Mouse (Mus musculus) heart, adult 2 months (tissue): ENCODE data around the gene Wtap. TPM values are rescaled to one million over a fixed set of nuclear protein-coding genes. Genes with fewer than 3 reads are reported as not detected.
"Not testable (repeated sequence)": the region's sequence is repeated elsewhere in the genome, so short reads cannot be mapped to it uniquely, and the experiment has no call there.

Experiments used
- DNase-seq, 2 experiments: peaks; one replicate each; pipeline ENCODE4 v3.0.0; 2021
- H3K27ac ChIP-seq: fragments of 200-600 bp; 2 replicates; pipeline ENCODE4 v1.8.1; 2022
- H3K27me3 ChIP-seq: fragments of 200-500 bp; 2 replicates; pipeline ENCODE4 v1.6.1; 2012; ENCODE audit warnings: mild to moderate bottlenecking, low read length, inconsistent platforms, mixed read lengths; ENCODE audit not compliant: control insufficient read depth, insufficient read depth
- H3K36me3 ChIP-seq: fragments of 200-500 bp; 2 replicates; pipeline ENCODE4 v1.6.1; 2012; ENCODE audit warnings: low read length, inconsistent platforms; ENCODE audit not compliant: control insufficient read depth, insufficient read depth
- H3K4me1 ChIP-seq: fragments of 200-500 bp; 2 replicates; pipeline ENCODE4 v1.6.1; 2011; ENCODE audit warnings: low read length; ENCODE audit not compliant: control insufficient read depth, insufficient read depth
- H3K4me3 ChIP-seq: fragments of 200-600 bp; 2 replicates; pipeline ENCODE4 v1.8.1; 2022
- H3K79me2 ChIP-seq: fragments of 200-500 bp; replicated peaks from 2 replicates; pipeline ENCODE4 v1.6.1; 2012; ENCODE audit warnings: mild to moderate bottlenecking, inconsistent platforms, low read length, moderate library complexity, mixed read lengths; ENCODE audit not compliant: control insufficient read depth, insufficient read depth
- H3K9ac ChIP-seq: fragments of 200-500 bp; 2 replicates; pipeline ENCODE4 v1.6.1; 2012; ENCODE audit warnings: low read depth, mild to moderate bottlenecking, control low read depth, inconsistent platforms, low read length, mixed read lengths
- CTCF ChIP-seq: fragments of 200-600 bp; IDR thresholded peaks from 2 replicates; pipeline ENCODE4 v1.8.1; 2022; ENCODE audit warnings: antibody characterized with exemption, mild to moderate bottlenecking, moderate library complexity
- EP300 ChIP-seq: fragments of 200-500 bp; IDR thresholded peaks from 2 replicates; pipeline ENCODE4 v1.6.1; 2011; ENCODE audit warnings: low read depth, low read length, control low read depth; ENCODE audit not compliant: insufficient read depth
- POLR2A ChIP-seq: fragments of 200-500 bp; IDR thresholded peaks from 2 replicates; pipeline ENCODE4 v1.6.1; 2011; ENCODE audit warnings: mild to moderate bottlenecking, low read depth, low read length, control low read depth; ENCODE audit not compliant: insufficient read depth
- WGBS: fragments of 180-500 bp; shearing (Covaris S2); methylation state at CpG from one replicate; pipeline ENCODE4 v1.1.7; 2018; 5-methylcytosine and 5-hydroxymethylcytosine counted together
- intact Hi-C: fragments of 180-260 bp; cut with DNase I; formaldehyde crosslinking; loops from one replicate; pipeline ENCODE4 v1.15.1; 2025
- polyA plus RNA-seq: library from polyadenylated mRNA; depleted of rRNA; stranded (reverse); fragments of >200 nt; gene quantifications from 2 replicates; pipeline ENCODE4 v1.2.3, GENCODE M21; 2012
- total RNA-seq, 2 experiments: library from RNA; stranded (reverse); gene quantifications; 2 replicates each; pipeline ENCODE4 v1.2.3; 2021

Wtap gene
- total and polyA plus RNA-seq, 3 experiments, result 12.3 to 34.0 (median 30.7) TPM

GRCm38 (mm10) chr17:13006984-13007383, 13.0 kb upstream of the Wtap start:
- intact Hi-C loops, result loop anchor here (1.0 kb wide), 1 partner anchor 15 kb away; no protein-coding TSS in a partner anchor
- WGBS, result 56% methylated on average over 5 of the region's 5 CpGs
- Histone ChIP-seq H3K36me3 (peaks cover 9% of the 10 kb centered on the region), H3K27ac (peak overlapping the region; percentile 73), H3K4me3 (peak overlapping the region; percentile 81), H3K27me3 (no peaks in the 10 kb centered on the region), H3K9ac (peak overlapping the region; percentile 64; the same call in 1 of the 2 replicates), H3K4me1 (peaks cover 3% of the 10 kb centered on the region; the same call in 1 of the 2 replicates), H3K79me2 (no peaks in the 10 kb centered on the region)
- TF ChIP-seq EP300 (no peak), POLR2A (no peak)
- no peak for DNase-seq

DNA sequence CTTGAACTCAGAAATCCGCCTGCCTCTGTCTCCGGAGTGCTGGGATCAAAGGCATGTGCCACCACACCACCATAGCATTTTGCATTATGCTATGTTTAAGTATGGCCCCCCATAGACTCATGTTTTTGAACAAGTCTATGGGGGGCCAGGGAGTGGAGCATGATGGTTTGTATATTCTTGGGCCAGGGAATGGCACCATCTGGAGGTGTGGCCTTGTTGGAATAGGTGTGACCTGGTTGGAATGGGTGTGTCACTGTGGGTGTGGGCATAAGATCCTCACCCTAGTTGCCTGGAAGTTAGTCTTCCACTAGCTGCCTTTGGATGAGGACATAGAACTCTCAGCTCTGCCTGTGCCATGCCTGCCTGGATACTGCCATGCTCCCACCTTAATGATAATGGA, 12.6 kb upstream of the Wtap start, which contains the start of gene Sod2:
Gene Sod2 (plus strand): TSS at position 301 of the 400 bp plus-strand sequence.
- H3K4me1 ChIP-seq, H3K79me2 ChIP-seq, DNase-seq, intact Hi-C loops, H3K36me3 ChIP-seq, H3K27me3 ChIP-seq: not testable (repeated sequence)
- Histone ChIP-seq H3K9ac (peak within 1 kb of the TSS; percentile 64), H3K4me3 (peak within 1 kb of the TSS; percentile 81), H3K27ac (peak within 1 kb of the TSS; percentile 73)
- 97% methylated on average over 2 of the region's 2 CpGs for WGBS

- DNase-seq, H3K27ac ChIP-seq, H3K27me3 ChIP-seq, H3K9ac ChIP-seq, H3K79me2 ChIP-seq, H3K4me3 ChIP-seq, H3K4me1 ChIP-seq, intact Hi-C loops, H3K36me3 ChIP-seq: not testable (repeated sequence)
- 72% methylated on average over 2 of the region's 2 CpGs for WGBS
These were observed 10.5 kb upstream of the Wtap start for GRCm38 (mm10) chr17:13004436-13004835.

- intact Hi-C loops, H3K79me2 ChIP-seq, H3K9ac ChIP-seq, H3K27ac ChIP-seq, DNase-seq, H3K4me3 ChIP-seq, H3K27me3 ChIP-seq, H3K4me1 ChIP-seq, H3K36me3 ChIP-seq: not testable (repeated sequence)
- peak; percentile 28; the same call in 1 of the 2 replicates for TF ChIP-seq CTCF
- 94% methylated on average over 5 of the region's 5 CpGs for WGBS
These were observed 8.3 kb upstream of the Wtap start for GRCm38 (mm10) chr17:13002243-13002642.

DNA sequence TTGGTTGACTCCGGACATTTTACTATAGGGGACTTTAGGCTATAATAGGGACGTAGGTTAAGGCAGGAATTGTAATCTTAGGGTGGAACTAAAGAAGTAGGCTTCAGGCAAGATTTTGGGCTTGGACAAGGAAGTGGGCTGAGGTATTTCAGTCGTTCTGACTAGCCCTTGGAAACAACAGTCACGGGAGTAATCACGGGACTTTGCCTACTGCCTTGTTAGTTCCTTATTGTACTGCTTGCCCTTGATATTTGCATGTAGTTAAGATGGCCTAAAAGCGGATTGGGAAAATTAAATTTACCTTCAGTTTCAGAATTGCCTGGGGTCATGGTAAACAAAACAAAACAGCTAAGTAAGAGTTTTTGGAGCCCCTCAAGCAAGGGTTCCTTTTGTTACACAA, 5.1 kb upstream of the Wtap start:
- DNase-seq, result no peak
- 76% methylated on average over 6 of the region's 6 CpGs for WGBS
- no peaks in the 10 kb centered on the region for H3K36me3 ChIP-seq
- no peak overlapping the region for H3K9ac ChIP-seq
- no peaks in the 10 kb centered on the region for H3K4me1 ChIP-seq
- H3K4me3 ChIP-seq, result no peak overlapping the region
- TF ChIP-seq EP300, result no peak
- TF ChIP-seq POLR2A, result no peak
- no peak for TF ChIP-seq CTCF
- no peaks in the 10 kb centered on the region for H3K27me3 ChIP-seq
- intact Hi-C loops, result loop anchor here (5.0 kb wide), 1 partner anchor 582 kb away; no protein-coding TSS in a partner anchor
- H3K27ac ChIP-seq, result no peak overlapping the region
- H3K79me2 ChIP-seq, result no peaks in the 10 kb centered on the region

GRCm38 (mm10) chr17:12997890-12998289, 3.9 kb upstream of the Wtap start:
- 92% methylated on average over 5 of the region's 5 CpGs for WGBS
- TF ChIP-seq CTCF, result no peak
- no peak for TF ChIP-seq EP300
- TF ChIP-seq POLR2A, result no peak

More at GRCm38 (mm10) chr17:12997890-12998289, 3.9 kb upstream of the Wtap start:
- H3K4me3 ChIP-seq, result no peak overlapping the region
- H3K79me2 ChIP-seq, result no peaks in the 10 kb centered on the region
- no peak for DNase-seq
- H3K9ac ChIP-seq, result no peak overlapping the region
- no peaks in the 10 kb centered on the region for H3K27me3 ChIP-seq
- intact Hi-C loops, result loop anchor here (2.0 to 5.0 kb wide), 2 partner anchors 117 to 581 kb away; no protein-coding TSS in a partner anchor
- no peaks in the 10 kb centered on the region for H3K4me1 ChIP-seq
- H3K27ac ChIP-seq, result no peak overlapping the region
- no peaks in the 10 kb centered on the region for H3K36me3 ChIP-seq
